Mouse (Mus musculus) lung, postnatal 36 days (tissue): ENCODE measurements around the gene Jph3.

ENCODE experiments used
- DNase-seq: peaks from one replicate; pipeline ENCODE4 v3.0.0; 2022; ENCODE audit warnings: mixed read lengths

Gene Jph3

DNA sequence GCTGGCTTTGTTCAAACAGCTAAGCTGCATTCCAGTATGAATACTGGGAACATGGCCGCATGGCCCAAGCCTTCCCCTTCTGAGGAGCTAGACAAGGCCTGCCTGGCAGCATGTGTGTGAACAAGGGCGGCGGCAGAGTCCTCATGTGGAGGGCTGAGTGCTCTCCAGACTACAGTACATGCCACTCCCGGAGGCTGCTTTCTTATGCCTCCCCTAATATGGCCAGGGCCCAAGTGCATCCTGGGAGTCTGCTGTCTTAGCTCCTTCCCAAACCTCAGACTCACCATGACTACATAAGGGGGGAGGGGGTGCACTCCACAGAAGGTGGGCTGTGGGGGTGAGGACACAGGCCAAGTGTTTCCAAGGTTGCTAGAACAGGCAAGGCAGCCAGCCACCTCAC lies 63.2 kb downstream of the Jph3 start:
- DNase-seq, result peak; percentile 78

DNA sequence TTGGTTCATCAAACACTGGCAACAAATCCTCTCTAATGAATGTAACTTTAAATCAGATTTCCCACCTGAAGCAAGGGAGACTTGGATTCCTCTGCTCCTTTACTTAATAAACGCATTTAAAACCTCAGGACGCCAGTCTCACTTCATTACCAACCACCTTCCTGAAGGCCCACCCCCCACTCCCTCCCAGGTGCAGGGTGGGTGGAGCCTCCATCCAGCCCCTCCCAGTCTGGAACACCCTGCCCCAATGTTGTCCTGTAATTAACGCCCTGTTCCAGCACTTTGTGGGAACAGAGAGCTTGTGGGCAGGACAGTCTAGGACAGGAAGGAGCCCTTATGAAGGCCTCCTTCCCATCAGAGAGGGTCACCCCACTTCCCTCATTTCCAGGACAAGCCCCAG lies 64.7 kb downstream of the Jph3 start:
- no peak for DNase-seq

DNA sequence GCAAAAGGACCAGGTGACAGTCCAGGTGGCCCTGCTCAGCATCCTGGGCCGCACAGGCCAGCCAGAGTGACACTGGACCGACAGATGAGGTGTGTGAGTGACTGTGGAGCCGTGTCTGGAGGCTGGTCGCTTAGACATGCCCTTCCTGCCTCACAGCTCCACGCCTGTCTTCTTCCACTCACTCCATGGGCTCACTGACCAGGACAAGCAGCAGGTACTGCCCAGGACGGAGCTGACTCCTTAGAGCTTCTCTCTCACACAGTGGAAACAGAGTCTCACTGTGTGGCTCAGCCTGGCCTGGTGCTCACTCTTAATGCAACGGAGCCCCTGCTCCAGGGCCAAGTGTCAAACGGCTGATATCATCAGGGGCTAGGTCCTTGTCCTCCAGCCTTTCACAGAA lies 66.0 kb downstream of the Jph3 start:
- DNase-seq, result no peak

DNA sequence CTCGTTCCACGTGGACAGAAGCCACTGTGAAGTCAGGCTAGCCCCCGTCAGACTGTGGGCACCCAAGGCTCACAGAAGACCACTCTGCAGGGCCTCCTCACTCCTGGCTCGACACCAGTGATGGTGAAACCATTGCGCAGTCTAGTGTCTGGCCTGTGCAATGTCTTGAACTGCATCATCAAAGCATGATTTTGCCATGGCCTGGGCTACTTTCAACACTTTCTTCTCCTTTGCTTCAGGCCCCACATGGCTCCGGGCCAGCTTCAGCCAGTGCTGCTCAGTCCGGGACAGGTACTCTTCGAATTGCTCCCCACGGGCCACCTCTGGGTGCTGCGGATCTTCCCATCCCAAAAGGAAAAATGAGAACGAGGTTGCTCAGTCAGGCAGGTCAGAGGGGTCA lies 67.0 kb downstream of the Jph3 start:
- peak; percentile 51 for DNase-seq

DNA sequence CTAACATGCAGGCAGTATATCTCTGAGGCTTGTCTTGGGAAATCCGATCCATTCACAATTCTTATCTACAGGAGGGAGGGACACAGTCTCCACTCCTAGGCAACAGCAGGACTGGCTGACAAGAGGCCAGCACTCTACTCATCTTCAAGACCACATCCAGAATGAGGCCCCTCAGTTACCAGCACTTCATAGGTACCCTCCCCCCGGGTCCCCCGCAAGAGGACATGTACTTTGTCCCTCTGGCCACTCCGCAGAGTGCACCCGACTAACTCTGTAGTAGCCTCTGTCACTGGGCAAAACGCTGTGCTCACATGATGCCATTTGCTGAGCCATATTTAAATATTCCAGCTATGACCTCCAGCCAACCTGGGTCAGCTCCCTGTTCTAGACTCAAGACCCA lies 69.0 kb downstream of the Jph3 start:
- DNase-seq, result no peak

DNA sequence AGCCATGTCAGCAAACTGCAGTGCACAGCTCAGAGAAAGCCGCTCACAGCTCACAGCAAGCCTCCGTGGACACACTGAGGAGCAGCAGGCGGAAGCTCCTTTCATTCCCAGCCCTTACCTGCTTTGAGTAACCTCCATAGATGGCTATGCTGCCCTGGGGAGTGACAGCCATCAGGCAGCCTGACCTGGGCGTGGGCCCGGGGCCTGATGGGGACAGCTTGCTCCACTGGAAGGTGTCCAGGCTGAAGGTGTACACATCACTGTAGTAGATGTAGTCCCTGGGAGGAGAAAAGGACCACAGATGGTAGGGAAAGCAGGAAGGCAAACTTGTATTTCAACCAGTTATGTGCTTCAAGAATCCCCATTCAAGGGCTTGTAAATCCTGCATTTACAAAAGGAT lies 75.4 kb downstream of the Jph3 start:
- DNase-seq, result no peak

DNA sequence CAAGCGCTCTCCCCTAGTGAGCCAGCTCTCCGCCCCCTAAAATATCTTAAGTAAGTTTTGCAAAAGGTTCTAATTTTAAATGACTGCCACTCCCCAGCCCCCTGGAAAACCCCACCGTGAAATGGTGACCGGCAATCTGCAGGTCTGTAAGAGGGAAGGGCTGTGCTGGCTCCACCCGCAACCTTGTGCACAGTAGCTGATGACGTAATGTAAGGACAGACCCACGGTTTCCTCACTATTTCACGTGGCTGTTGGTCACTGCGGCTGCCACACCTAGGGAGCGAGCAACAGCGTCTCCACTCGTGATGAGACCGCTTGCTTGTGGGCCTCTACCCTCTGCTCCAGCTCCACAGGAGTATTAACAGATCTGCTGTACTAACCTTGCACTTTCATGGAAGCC lies 76.7 kb downstream of the Jph3 start:
- DNase-seq, result peak; percentile 39

DNA sequence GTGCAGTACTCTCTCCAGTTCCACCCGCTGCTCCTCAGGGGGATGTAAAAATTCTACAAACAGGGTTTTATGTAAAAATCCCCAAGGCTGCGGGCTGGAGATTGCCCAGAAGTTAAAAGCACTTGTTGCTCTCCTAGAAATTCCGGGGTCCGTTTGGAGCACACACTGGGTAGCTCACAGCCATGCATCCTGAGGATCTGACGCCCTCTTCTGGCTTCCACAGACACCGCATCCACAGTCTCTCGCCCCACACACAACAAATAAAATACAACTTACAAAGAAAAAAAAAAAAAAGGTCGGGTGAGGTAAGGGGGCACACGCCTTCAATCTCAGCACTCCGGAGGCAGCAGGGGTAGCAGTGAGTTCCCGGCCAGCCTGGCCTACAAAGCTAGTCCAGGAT lies 78.6 kb downstream of the Jph3 start:
- DNase-seq, result no peak

DNA sequence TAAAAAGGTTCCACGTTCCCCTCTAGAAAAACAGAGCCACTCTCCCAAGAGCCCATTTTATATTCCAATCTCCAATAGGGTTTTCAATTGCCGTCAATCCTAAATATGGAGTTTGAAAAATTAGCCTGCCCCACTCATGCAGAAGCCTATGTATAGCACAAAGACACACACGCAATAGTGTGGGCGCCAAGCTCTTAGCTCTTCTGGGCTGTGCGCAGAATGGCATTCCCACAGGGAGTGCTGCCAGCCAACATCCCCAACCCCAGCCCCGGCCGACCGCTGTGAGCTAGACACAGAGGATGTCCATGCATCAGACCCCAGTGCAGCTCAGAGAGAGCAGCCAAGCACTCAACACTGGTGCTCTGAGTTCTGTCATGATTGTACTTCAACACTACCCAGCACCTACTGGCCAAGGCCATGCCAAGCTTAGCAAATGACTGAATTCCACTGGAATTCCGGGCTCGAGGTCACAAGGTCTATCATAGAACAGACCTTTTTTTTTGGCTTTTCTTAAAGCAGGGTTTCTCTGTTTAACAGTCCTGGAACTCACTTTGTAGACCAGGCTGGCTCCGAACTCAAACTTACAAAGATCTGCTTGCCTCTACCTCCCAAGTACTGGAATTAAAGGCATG lies 80.2 kb downstream of the Jph3 start:
- no peak for DNase-seq

DNA sequence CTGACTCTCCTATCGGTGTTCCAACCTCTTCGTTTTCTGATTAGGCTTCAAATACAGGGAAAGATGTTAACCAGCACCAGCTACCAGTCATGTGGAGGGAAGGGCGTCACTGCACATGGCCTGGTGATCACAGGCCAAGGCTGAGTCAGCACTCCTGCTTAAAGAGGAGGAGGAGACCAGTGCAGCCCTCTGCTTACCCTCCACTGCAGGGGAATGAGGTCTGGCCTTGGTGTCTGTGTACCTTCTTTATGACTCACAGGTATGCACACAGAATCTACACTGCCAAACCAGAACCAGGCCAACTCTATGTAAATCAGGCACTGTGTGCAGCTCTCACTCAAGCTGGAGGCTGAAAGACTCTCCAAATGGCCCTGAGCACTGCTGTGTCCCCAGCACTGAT lies 82.1 kb downstream of the Jph3 start:
- no peak for DNase-seq

DNA sequence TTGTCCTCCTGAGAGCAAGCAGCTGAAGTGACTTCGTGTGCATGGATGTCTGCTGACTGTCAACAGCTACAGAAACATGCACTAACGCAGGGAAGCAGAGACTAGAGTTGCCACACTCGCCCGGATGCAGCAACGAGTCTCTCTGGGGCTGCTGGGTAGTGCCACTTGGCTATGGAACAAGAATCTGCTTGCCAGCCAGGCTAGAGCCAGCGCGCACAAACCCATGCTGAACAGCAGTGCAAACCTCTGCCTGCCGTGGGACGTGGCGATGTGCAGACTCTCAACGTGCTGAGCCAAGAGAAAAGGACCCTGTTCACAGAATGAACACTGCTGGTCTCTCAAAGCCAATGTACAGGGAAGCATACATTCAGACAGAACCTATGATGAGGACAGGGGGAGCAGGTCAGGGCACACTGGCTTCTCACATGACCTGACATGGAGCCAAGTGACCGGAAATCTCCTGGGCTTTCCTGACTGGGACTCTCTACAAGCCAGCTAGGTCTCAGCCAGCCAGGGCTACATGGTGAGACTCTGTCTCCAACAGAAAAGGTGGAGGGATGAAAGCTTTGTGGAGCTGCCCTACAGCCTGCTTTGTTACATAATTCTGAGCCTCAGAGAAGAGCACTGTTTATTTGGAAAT lies 82.6 kb downstream of the Jph3 start:
- DNase-seq, result no peak

DNA sequence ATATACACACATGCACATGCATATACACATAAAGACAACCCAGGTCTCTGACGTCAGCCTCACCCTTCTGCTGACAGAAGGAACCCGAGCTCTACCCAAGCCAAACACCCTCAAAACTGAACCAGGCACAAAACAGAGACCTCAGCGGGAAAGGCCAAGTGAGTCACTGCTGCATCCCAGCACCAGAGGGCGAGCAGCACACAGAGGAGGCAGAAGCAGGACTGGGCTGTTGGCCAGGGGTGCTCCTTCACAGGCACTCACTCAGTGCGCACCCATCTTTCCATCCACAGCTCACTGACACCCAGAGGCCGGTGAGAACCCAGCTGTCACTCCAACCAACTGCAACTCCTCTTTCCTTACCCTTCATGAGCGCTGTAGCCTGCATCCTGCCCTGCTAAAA lies 88.8 kb downstream of the Jph3 start:
- no peak for DNase-seq

DNA sequence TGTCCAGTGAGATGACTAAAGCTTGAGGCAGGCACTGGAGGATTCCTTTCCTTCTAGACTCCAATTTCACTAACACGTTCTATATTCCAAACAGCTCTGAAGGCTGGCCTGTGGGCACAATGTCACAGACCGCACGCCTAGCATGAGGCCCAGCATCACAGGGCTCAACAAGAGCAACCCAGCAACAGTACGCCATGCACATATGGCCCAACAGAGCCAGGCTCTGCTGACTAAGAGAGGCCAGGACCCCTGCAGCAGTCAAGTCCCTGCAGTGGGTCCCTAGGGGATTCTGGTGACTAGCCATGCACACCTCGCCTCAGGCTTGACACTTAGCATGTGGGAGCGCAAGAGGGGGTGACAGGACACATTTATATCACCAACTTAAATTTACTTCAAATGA lies 91.4 kb downstream of the Jph3 start:
- no peak for DNase-seq

DNA sequence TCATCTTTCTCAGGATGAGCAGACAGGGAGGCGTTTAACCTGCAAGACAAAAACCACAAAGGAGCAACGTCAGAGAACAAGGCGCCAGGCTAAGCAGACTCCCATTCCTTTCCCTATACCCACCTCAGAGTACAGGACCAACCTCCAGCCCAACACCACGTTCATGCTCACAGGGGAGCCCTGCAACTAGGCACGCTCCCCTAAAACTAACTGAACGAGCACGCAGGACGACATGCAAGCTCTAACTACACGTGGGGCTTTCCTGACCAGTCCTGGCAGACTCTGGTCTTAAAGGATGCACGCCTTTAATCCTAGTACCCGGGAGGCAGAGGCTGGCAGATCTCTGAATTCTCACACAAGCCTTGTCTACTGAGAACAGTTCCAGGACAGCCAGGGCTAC lies 91.9 kb downstream of the Jph3 start:
- no peak for DNase-seq

DNA sequence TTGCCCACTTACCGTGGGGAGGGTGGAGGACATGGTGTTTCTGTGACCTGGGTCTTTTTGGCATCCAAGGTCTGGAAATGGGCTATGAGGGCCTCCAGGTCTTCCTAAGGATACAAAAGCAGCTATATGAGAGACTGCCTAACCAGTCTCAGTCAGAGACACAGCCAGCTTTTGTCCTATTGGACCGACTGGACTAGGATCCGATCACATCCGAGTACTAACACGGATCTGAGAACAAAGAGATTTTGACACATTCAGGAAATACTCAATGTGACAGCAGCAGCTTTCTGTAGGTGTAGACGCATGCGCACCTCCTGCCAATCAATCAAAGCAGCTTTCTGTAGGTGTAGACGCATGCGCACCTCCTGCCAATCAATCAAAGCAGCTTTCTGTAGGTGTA lies 92.3 kb downstream of the Jph3 start:
- no peak for DNase-seq

DNA sequence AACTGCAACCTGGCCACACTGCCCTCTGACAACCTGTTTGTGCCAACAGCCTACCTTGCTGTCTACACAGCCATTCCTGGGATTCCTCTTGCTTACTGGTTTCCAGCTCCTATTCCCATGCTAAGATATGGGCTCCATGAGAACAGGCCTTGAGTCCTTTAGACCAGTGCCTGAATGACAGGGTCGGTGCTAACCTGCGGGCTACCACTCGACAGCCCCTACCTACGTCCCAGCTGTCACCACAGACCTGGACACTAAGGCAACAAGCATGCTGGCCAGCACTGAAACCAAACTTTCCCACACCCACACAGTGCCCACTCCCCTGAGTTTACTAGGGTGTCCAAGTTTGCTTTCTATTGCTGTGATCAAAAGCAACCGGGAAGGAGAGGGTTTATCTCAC lies 98.3 kb downstream of the Jph3 start:
- no peak for DNase-seq

DNA sequence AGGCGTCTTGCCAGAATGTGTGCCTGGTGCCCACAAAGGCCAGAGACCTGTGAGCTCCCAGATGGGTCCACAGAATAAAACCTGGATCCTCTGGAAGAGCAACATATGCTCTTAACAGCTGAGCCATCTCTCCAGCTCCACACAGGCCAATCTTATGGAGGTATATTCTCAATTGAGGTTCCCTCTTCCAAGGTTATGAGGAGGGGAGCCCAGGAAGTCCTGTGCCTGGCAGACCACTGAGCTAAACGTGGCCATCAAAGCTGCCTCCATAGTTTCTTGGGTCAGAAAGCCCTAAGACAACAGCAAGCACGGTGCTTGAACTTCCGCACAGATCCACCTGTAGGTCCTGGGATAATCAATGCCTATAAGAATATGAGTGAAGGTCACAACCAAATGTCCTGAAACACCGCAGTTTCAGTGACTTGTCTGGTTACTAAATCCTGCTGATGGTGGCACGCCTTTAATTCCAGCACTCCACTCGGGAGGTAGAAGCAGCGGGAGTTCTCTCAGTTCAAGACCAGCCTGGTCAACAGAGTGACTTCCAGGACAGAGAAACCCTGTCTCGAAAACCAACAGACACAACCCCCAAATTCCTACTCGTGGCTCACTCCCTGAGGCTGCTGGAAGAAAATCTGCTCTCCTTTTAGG lies 99.1 kb downstream of the Jph3 start:
- DNase-seq, result no peak

DNA sequence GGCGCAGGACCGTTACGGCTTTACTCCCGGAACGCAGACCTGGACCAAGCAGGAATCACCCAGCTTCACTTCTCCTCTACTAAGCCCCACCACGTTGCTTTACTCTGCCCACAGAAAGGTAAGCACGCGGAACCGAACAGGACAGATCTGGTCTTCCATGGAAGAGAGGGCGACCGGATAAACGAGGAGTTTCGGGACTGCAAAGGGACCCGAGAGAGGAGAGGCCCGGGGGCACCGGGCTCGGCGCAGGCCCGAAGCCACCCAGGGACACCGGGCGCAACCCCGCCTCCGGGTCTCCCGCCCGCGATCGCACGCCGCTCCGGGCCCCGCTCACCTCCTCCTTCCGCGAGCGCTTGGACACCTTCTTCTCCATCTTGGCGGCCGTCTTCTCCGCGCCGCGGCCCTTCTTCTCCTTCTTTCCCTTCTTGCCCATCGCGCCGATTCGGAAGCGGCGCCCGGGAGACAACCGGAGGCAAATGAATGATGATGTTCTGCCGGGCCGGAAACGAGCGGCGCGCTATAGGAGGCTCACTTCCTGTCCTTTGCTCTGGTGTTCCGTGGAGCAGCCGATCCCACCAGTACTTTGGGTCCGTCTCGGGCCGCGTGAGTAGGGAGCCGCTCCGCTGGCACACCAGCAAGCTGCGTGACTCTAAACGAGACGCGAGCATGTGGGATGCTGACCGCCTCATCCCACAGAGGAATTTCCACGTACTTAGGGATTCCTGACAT lies 99.8 kb downstream of the Jph3 start, which contains the start of gene Klhdc4:
Gene Klhdc4, minus strand, starts transcription at position 522 of the 729 bp plus-strand sequence.
- DNase-seq, result peak; percentile 88

DNA sequence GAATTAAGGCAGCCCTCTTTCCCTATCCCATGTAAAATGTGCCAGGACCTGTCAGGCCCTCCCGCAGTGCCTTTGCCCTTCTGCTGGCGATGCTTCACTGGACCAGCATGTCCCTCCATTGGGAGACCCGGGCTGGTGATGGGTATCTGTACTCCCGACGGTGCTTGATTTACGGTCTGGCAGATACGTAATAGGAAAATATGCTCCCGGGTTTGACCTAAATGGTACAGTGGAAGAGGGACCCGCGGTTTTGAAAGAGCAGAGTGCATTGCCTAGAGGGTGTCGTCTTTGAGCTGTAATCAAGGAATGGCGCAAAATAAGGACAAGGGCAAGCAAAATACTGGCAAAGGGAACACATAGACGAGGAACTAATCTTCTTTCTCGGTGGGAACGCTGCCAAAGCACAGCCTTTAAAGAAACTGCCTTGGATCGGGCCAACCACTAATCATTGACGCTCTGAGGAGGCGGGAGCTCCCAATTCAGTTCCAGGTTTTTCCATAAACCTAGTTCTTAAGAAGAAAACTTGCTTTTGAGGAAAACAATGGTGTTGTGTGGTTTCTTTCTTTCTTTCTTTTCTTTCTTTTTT lies 100.4 kb downstream of the Jph3 start:
- no peak for DNase-seq

DNA sequence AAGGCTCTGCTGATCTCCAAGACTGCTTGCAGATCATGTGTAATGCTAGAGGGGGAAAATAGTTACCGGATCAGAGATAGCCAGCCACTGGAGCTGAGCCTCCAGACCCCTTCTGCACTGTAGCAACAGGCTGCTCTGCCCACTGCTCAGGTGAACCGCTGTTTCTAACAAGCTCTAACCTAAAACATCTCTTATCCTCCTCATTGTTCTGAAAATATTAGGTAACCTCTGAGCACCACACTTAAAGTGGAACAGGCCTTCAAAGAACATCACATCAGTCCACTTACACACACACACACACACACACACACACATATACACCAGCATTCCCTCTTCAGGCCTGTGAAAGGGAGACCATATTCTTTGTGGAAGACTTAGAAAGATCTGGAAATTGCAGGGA lies 102.6 kb downstream of the Jph3 start:
- no peak for DNase-seq

DNA sequence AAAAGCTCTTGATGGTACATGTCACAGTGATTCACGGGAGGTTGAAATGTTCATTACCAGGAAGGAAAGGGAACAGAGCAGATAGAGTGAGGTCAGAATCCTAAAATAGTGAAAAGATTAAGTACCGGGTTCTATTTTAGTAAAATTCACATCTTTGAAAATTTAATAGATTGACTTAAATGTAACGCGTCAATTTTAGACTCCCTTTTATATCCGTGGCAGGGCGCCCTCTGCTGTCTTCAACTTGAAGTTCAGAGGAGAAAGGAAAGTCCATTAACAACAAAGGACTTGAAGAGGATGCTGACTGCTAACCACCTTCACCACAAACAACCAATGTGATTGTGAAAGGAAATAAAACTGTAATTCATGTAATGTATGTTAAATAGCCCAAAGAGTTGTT lies 103.1 kb downstream of the Jph3 start:
- DNase-seq, result peak; percentile 84

DNA sequence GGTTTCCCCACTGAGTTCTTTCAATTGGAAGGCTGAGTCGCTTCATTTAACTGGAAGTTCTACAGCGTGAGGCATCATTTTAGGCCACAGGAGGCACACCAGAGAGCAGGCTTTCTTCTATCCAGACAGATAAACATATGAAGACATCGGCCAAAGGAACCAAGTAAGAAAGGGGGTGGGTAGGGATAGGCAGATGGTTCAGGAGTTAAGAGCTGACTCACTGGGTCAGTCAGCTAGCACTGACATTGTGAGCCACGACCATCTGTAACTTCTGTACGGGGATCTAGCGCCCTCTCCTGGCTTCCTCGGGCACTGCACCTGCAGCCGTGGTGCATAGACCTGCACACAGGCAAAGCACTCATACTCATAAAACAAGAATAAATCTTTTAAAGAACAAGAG lies 111.8 kb downstream of the Jph3 start:
- DNase-seq, result peak; percentile 37
